10 mouse cellular contexts compared by ENCODE assay signal in genomic region chr5:122267899-122268298, GRCm38 (mm10). TPM values are rescaled to one million over a fixed set of nuclear protein-coding genes. Genes with fewer than 3 reads are reported as not detected.
DNase-seq lines count a peak whose midpoint lies in the region; ATAC-seq lines count a peak whose summit lies in the region.
"Had no signal": no experiment of that assay in that cellular context is flagged by ENCODE, and none has a peak within 500 bp of the region (broad histone marks: within the 10 kb centered on the region; RNA-seq: fewer than 3 reads in every experiment).

No protein-coding gene starts in this region.

- no peak overlapping the region for H3K4me3 ChIP-seq in kidney, embryonic 15.5 days (replicated peaks)
- H3K4me3 ChIP-seq: erythroblast, embryonic 14.5 days; midbrain, embryonic 12.5 days had no signal

- 24% methylated on average over 5 of the region's 5 CpGs for WGBS in kidney, embryonic 15.5 days

- H3K27ac ChIP-seq in kidney, embryonic 15.5 days = no peak overlapping the region
- H3K27ac ChIP-seq: midbrain, embryonic 12.5 days had no signal

- peaks cover 13% of the 10 kb centered on the region for H3K4me1 ChIP-seq in kidney, embryonic 15.5 days

- no peaks in the 10 kb centered on the region for H3K27me3 ChIP-seq in kidney, embryonic 15.5 days
- H3K27me3 ChIP-seq: midbrain, embryonic 12.5 days had no signal

- H3K9ac ChIP-seq in kidney, embryonic 15.5 days = no peak overlapping the region
- H3K9ac ChIP-seq: midbrain, embryonic 12.5 days had no signal

- no peaks in the 10 kb centered on the region for H3K9me3 ChIP-seq in kidney, embryonic 15.5 days (replicated peaks)
- H3K9me3 ChIP-seq: midbrain, embryonic 12.5 days had no signal

- no peaks in the 10 kb centered on the region for H3K36me3 ChIP-seq in kidney, embryonic 15.5 days
- H3K36me3 ChIP-seq: midbrain, embryonic 12.5 days had no signal

- intact Hi-C loops in heart, postnatal 14 days (cut with DNase I) = loop anchor here (1.0 to 5.0 kb wide), 2 partner anchors 76 to 124 kb away; partner anchors contain the start of gene Arpc3
- intact Hi-C loops in left cerebral cortex, postnatal 25 days (cut with DNase I) = loop anchor here (1.0 kb wide), 1 partner anchor 76 kb away; no protein-coding TSS in a partner anchor

- no peak for ATAC-seq in kidney, embryonic 15.5 days (replicated peaks; ENCODE audit: low FRiP score)

- DNase-seq in kidney, adult 11 months = peak; percentile 54
- DNase-seq in MEL-GATA-1-ER (ENCODE audit: extremely low read depth, low read depth) = peak; percentile 82
- DNase-seq in cerebellum, adult 8-10 months = peak; percentile 81
- peak; percentile 79 to 87 for DNase-seq in heart, postnatal 14 days
- DNase-seq in left cerebral cortex, postnatal 25 days (ENCODE audit: low spot score in 2 of 2) = peak; percentile 72 to 75
- peak; percentile 65 for DNase-seq in ovary, postnatal 36 days (ENCODE audit: low spot score)
- DNase-seq in thymus, postnatal 4 days = peak; percentile 89

- H3K4me2 ChIP-seq in kidney, embryonic 15.5 days = no peak overlapping the region
- H3K4me2 ChIP-seq: midbrain, embryonic 12.5 days had no signal

RNA-seq across cellular contexts. Expression of gene Tctn1, which starts 3.6 kb away (rescaled TPM):
- polyA plus RNA-seq in kidney, embryonic 15.5 days (2015; fragmentation: Nextera tagmentation; extraction: Ambion mirVana) = 6.4 and 6.7 TPM in 2 replicates
- total RNA-seq in heart, postnatal 14 days (2021) = 1 to 10 TPM; 5.2 to 6.7 TPM
- 10 to 100 TPM in 1 of 2 experiments, 1 to 10 TPM in 1; 9.7 to 12.9 TPM for total RNA-seq in left cerebral cortex, postnatal 25 days (2021)

RNA-seq across cellular contexts. Expression of gene Pptc7, which starts 16.3 kb away (rescaled TPM):
- 8.2 and 9.1 TPM in 2 replicates for polyA plus RNA-seq in kidney, embryonic 15.5 days (2015; fragmentation: Nextera tagmentation; extraction: Ambion mirVana)
- 10 to 100 TPM; 85.5 to 87.2 TPM for total RNA-seq in heart, postnatal 14 days (2021)
- 10 to 100 TPM; 36.7 to 43.8 TPM for total RNA-seq in left cerebral cortex, postnatal 25 days (2021)
